Mouse (Mus musculus): Measurements from ENCODE around the gene Ppp1r14b. TPM values are rescaled to one million over a fixed set of nuclear protein-coding genes. Genes with fewer than 3 reads are reported as not detected.
"Not testable (repeated sequence)": the region's sequence is repeated elsewhere in the genome, so short reads cannot be mapped to it uniquely, and the experiment has no call there.

The Ppp1r14b gene
- total RNA-seq, 2 experiments from 2014 or later: 51.5 to 55.6 TPM

- no peak for DNase-seq (ENCODE audit: low spot score in 2 of 2)
These were observed 13.1 kb downstream of the Ppp1r14b start for GRCm38 (mm10) chr19:6987904-6988285.

GRCm38 (mm10) chr19:6989251-6989650, 14.5 kb downstream of the Ppp1r14b start:
- intact Hi-C loops (cut with DNase I): no loop called here
- DNase-seq (ENCODE audit: low spot score in 2 of 2): no peak

More at GRCm38 (mm10) chr19:6987904-6988285, 13.1 kb downstream of the Ppp1r14b start:
- intact Hi-C loops (cut with DNase I): no loop called here

- DNase-seq (ENCODE audit: low spot score in 2 of 2): no peak
- intact Hi-C loops (cut with DNase I): no loop called here
These were observed 15.9 kb downstream of the Ppp1r14b start for GRCm38 (mm10) chr19:6990712-6991111.

DNA sequence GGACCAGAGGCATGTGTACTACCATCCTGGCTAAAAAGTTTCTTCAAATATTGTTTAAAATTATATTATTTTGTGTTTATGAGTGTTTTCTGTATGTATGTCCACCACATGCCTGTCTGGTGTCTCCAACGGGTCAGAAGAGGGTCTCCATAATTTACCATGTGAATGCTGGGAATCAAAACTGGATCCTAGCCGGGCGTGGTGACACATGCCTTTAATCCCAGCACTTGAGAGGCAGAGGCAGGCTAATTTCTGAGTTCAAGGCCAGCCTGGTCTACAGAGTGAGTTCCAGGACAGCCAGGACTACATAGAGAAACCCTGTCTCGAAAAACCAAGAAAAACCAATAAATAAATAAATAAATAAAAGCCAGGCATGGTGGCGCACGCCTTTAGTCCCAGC, 16.4 kb downstream of the Ppp1r14b start:
- DNase-seq (ENCODE audit: low spot score in 2 of 2); intact Hi-C loops (cut with DNase I): not testable (repeated sequence)

- peak; percentile 91 to 92 for DNase-seq (ENCODE audit: low spot score in 2 of 2)
- intact Hi-C loops (cut with DNase I): no loop called here
These were observed 17.5 kb downstream of the Ppp1r14b start, which contains the start of gene Dnajc4 for GRCm38 (mm10) chr19:6992011-6992858. Dnajc4 (minus strand) TSS chr19:6992572.

DNA sequence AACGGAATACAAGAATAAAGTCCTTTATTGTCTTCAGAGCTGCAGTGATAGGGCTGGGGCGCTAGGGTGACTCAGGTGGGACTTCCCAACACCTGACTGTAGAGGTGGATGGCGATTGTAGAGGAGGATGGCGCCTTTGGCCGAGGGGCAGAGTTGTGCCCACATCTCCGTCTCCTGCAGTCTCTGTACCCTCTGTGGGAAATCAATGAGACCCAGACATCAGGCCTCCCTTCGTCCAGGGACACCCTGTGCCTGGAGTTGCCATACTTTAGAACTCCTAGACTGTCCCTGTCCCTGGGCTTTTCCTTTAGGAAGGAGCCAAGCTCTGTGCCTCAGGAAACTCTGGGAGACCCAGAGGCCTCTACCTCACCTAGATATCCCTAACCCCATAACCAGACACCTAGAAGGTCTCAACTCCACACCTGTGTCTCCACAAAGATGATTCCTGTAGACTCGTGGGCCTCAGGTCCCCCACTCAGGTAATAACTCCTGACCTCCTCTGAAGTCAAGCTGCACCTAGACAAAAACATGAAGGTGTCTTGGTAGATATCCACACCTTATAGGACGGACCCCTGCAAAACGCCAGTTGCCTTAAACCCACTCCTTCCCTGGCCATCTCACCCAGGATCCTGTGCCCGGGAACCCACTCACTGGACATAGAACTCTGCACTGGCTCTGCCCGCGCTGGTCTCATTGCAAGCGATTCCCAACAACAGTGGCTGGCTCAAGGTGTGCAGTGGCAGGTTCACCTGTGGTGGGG, 18.4 kb downstream of the Ppp1r14b start:
- intact Hi-C loops (cut with DNase I): no loop called here
- no peak for DNase-seq (ENCODE audit: low spot score in 2 of 2)

- intact Hi-C loops (cut with DNase I): no loop called here
- DNase-seq (ENCODE audit: low spot score in 2 of 2): no peak
These were observed 19.2 kb downstream of the Ppp1r14b start for GRCm38 (mm10) chr19:6994002-6994401.

DNA sequence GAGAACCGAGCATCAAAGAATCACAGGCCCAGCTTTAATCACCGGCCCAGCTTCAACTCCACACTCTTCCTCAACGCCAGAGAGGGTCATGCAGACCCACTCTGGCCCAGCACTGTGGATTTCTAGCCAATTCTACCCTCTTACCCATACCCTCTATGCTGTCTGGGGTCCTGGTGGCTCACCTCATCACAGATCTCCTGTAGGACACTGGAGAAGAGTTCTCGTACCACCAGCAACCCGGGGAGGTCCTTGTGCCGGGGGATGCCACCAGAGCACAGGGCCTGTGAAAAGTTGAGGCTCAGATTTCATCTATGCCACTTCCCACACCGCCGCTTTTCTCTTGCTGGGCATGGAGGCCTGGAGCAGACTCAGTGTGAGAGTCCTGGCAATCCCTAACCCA, 19.7 kb downstream of the Ppp1r14b start:
- DNase-seq (ENCODE audit: low spot score in 2 of 2): no peak
- intact Hi-C loops (cut with DNase I): no loop called here

DNA sequence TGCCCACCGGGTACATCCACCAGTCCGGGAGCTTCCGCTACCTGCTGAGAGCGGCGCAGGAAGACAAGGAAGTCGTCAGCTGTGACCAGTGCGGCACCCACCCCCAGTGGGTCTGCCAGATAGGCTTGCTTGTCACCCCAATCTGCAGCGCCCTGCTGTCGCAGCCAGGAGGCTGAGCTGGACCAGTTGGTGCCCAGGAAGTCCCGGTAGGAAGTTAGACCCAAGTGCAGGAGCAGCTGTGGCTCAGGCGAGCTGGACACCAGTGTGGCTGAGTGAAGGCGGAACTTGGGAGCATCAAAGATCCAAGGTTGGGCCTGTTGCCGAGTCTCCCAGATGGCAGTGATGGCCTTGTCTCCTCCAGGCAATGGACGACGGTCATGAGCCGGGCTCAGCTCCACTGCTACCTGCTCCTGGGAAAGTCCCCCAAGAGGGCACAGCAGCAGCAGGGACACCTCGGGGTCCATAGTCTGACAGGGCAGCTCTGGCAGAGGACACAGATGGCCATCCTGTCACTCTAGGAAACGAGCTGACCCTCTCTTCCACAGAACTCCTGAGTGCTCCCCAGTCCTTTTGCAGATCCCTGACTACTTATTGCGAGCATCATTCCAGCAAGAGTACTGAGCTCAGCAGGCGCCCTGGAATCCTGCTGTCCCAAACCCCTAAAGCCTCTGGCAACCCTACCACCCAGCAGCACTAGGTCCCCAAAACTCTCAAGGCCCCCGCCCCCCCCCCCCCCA, 20.7 kb downstream of the Ppp1r14b start:
- no peak for DNase-seq (ENCODE audit: low spot score in 2 of 2)
- intact Hi-C loops (cut with DNase I): no loop called here

DNA sequence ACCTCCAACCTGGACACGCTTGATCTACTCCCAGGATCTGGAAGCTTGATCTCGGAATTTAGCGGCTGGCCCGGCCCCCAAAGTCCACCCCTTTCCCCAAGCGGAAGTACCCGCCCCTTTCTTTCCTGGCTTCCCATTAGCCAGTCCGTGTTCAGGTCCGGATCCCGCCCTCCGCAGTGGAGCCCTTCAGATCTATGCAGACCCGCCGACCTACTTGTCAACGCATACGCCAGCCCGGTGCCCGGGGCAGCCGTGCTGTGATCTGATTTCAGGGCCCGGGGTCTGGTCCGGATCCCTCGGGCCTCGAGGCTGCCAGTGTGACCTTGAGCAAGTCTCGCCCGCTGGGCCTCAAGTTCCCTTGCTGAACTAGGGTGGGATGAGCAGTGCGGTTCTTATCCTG, 21.2 kb downstream of the Ppp1r14b start, which contains the start of the genes Nudt22 and Trpt1:
Nudt22 (minus strand) TSS at position 112 of the 400 bp plus-strand sequence.
Trpt1 (plus strand) TSS at position 126 of the 400 bp plus-strand sequence.
- peak; percentile 84 to 85 for DNase-seq (ENCODE audit: low spot score in 2 of 2)
- intact Hi-C loops (cut with DNase I): no loop called here

DNA sequence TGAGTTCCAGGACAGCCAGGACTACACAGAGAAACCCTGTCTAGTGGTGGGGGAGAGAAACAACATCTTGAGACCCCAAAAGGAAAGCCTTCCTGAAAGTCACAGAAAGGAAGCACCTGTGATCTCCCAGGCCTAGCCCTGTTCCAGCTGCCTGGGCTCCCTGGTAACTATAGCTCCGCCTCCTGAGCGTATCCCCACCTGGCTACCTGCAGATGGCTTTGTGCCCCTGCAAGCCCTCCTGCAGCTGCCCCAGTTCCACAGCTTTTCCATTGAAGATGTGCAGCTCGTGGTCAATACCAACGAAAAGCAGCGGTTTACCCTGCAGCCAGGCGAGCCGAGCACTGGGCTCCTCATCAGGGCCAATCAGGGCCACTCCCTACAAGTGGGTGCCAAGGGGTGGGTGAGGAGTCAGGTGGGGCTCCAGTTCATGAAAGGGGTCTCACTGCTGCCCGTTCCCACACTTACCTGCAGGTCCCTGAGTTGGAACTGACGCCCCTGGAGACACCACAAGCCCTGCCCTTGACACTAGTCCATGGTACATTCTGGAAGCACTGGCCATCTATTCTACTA, 23.0 kb downstream of the Ppp1r14b start:
- no peak for DNase-seq (ENCODE audit: low spot score in 2 of 2)
- intact Hi-C loops (cut with DNase I): no loop called here

GRCm38 (mm10) chr19:6999360-7000063, 24.7 kb downstream of the Ppp1r14b start:
- no peak for DNase-seq (ENCODE audit: low spot score in 2 of 2)

DNA sequence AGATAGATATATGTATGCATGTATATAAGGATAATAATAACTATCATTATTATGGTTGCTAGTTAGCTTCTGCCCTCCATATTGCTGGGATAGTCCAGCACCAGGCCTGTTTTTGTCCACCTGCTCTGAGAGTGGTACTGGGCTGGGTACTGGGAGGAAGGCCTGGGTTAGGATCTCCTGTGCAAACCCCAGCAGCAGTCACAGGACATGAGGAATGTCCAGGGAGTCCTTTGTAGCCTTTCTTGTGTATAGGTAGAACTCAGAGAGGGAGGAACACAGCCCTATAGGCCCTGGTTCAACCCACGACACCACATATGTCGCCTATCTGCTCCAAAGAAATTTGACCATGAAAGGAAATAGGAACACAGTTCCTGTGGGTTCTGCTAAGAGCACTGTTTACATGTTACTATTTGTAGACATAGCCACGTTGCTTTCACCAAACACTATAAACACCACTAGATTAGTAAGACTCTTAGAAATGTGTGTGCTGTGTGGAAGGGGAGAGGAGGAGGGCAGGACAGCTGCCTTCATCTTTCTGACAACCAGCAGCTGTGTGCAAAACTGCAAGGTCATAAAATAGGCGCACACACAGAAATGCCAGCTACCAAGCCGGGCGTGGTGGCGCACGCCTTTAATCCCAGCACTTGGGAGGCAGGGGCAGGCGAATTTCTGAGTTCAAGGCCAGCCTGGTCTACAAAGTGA, 32.3 kb downstream of the Ppp1r14b start:
- intact Hi-C loops (cut with DNase I): no loop called here
- no peak for DNase-seq (ENCODE audit: low spot score in 2 of 2)

More at GRCm38 (mm10) chr19:6999360-7000063, 24.7 kb downstream of the Ppp1r14b start:
- intact Hi-C loops (cut with DNase I): no loop called here

DNA sequence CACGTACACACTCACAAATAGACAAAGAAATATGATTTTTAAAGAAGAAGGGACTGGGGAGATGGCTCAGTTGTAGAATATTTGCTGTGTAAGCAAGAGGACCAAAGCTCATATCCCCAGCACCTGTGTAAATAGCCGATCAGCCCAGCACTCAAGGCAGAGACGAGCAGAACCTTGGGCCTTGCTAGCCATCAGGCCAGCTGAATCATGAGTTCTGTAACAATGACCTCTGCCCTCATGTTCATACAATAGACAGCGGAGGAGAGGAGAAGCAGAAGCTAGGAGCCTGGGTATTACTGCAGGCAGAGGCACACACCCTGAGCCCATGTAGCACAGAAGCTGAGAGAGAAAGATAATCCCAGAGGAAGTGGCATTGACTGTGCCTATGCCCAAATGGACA, 37.7 kb downstream of the Ppp1r14b start:
- intact Hi-C loops (cut with DNase I): no loop called here
- DNase-seq (ENCODE audit: low spot score in 2 of 2): no peak

- intact Hi-C loops (cut with DNase I): no loop called here
- DNase-seq (ENCODE audit: low spot score in 2 of 2): no peak
These were observed 39.2 kb downstream of the Ppp1r14b start for GRCm38 (mm10) chr19:7013984-7014383.

DNA sequence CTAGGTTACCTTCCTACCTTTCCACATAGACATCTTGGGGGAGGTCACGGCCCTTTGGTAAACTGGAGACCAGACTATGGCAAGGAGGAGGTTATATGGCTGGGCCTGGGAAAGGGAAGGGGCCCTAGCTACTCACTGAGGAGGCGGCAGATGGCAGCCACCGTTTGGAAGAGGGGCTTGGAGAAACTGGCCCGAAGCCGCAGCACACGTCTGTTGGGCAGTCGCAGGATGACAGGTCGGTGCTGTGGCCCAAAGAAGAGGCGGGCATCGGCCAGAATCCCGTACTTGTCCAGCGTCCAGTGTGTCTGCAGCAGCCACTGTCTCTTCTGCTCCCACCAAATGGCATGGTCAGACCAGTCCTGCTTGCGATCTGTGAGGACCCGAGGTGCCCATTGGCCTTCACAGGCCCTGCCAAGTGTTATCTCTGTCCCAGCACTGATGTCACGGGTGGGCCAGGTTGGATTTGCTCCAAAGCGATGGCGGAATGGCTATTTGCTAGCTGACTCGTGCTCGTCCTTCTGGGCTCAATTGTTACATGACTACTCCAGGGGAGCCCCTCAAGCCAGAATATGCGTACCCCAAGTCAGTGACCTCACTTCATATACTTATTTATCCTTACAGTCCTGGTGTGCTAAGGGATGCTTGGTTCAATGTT, 39.8 kb downstream of the Ppp1r14b start:
- no peak for DNase-seq (ENCODE audit: low spot score in 2 of 2)
- intact Hi-C loops (cut with DNase I): no loop called here

- intact Hi-C loops (cut with DNase I): no loop called here
- DNase-seq (ENCODE audit: low spot score in 2 of 2): no peak
These were observed 43.0 kb downstream of the Ppp1r14b start for GRCm38 (mm10) chr19:7017541-7018457.

Measured in left cerebral cortex, postnatal 36 days (tissue).